Mouse (Mus musculus): ENCODE results near the gene Fbxo28. TPM values are rescaled to one million over a fixed set of nuclear protein-coding genes. Genes with fewer than 3 reads are reported as not detected.

The Fbxo28 gene
- polyA plus RNA-seq, 1 experiment, result 11.2 TPM

GRCm38 (mm10) chr1:182376826-182377225 lies 35.4 kb upstream of the Fbxo28 start:
- no peak for TF ChIP-seq CTCF (IDR thresholded peaks at IDR 0.05; ENCODE audit: insufficient read depth, low read length)
- TF ChIP-seq POLR2A (IDR thresholded peaks at IDR 0.05; ENCODE audit: borderline replicate concordance, extremely low read depth, low read depth, low read length), result no peak
- no peaks in the 10 kb centered on the region for H3K4me1 ChIP-seq (ENCODE audit: control insufficient read depth, insufficient read depth, low read length)
- WGBS, result 90% methylated on average over 7 of the region's 7 CpGs
- no peak overlapping the region for H3K4me3 ChIP-seq (replicated peaks; ENCODE audit: extremely low read depth, low read depth, low read length)
- no peak for DNase-seq

- peak; percentile 33; the same call in 1 of the 2 replicates for TF ChIP-seq CTCF (IDR thresholded peaks at IDR 0.05; ENCODE audit: insufficient read depth, low read length)
- TF ChIP-seq POLR2A (IDR thresholded peaks at IDR 0.05; ENCODE audit: borderline replicate concordance, extremely low read depth, low read depth, low read length), result no peak
- peak; percentile 34 for DNase-seq
- Histone ChIP-seq H3K4me1 (ENCODE audit: control insufficient read depth, insufficient read depth, low read length) (no peaks in the 10 kb centered on the region), H3K4me3 (replicated peaks; ENCODE audit: extremely low read depth, low read depth, low read length) (no peak overlapping the region)
- 27% methylated on average over 8 of the region's 8 CpGs for WGBS
Measured at GRCm38 (mm10) chr1:182376221-182376620, 34.8 kb upstream of the Fbxo28 start.

GRCm38 (mm10) chr1:182371891-182372290 lies 30.5 kb upstream of the Fbxo28 start:
- DNase-seq, result no peak
- H3K4me3 ChIP-seq (replicated peaks; ENCODE audit: extremely low read depth, low read depth, low read length), result no peak overlapping the region
- no peaks in the 10 kb centered on the region for H3K4me1 ChIP-seq (ENCODE audit: control insufficient read depth, insufficient read depth, low read length)
- TF ChIP-seq CTCF (IDR thresholded peaks at IDR 0.05; ENCODE audit: insufficient read depth, low read length) (no peak), POLR2A (IDR thresholded peaks at IDR 0.05; ENCODE audit: borderline replicate concordance, extremely low read depth, low read depth, low read length) (no peak)
- WGBS, result 51% methylated on average over 8 of the region's 8 CpGs

- Histone ChIP-seq H3K4me3 (replicated peaks; ENCODE audit: extremely low read depth, low read depth, low read length) (no peak overlapping the region), H3K4me1 (ENCODE audit: control insufficient read depth, insufficient read depth, low read length) (no peaks in the 10 kb centered on the region)
- TF ChIP-seq CTCF (IDR thresholded peaks at IDR 0.05; ENCODE audit: insufficient read depth, low read length), result no peak
- no peak for DNase-seq
- WGBS, result 47% methylated on average over 4 of the region's 4 CpGs
Measured at GRCm38 (mm10) chr1:182369435-182369834, 28.0 kb upstream of the Fbxo28 start.

DNA sequence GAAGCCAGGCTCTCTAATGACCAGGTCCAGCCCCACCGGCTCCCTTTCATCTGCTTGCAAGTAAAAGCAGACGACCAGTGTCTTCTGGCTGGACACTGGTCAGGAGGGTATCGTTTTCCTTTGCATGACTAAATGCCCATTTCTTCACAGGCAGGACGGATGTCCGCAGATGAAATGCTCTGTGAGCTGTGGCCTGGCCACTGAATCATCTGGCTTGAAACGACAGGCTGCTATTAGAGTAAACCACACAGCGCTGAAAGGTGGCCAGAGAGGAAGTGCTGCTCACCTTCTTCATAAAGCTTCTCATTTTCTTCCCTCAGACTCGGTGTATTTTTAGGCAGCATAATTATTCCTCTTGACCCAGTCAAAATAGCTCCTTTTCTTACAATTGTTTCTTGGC lies 27.4 kb upstream of the Fbxo28 start:
- no peak for DNase-seq
- H3K4me3 ChIP-seq (replicated peaks; ENCODE audit: extremely low read depth, low read depth, low read length), result no peak overlapping the region
- no peaks in the 10 kb centered on the region for H3K4me1 ChIP-seq (ENCODE audit: control insufficient read depth, insufficient read depth, low read length)
- 53% methylated on average over 8 of the region's 8 CpGs for WGBS
- no peak for TF ChIP-seq POLR2A (IDR thresholded peaks at IDR 0.05; ENCODE audit: borderline replicate concordance, extremely low read depth, low read depth, low read length)
- TF ChIP-seq CTCF (IDR thresholded peaks at IDR 0.05; ENCODE audit: insufficient read depth, low read length), result no peak

DNA sequence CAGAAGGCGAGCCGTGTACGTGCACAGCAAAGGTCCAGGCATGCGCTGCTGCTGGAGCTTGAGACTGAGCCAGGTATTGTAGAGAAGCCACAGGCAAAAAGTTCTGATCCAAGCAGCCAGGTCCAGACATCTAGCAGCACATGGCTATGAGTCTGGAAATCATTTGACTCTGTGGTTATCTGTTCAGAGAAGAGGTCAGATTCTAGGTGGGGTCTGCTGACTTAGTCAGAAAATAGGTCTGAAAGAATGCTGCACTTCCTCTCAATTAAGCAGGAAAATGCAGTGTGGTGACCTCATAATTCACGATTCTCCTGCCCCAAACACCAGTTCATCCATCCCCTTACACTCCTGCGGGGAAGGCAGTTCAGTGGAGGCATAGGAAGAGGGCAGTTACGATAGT lies 26.9 kb upstream of the Fbxo28 start:
- H3K4me3 ChIP-seq (replicated peaks; ENCODE audit: extremely low read depth, low read depth, low read length), result no peak overlapping the region
- 69% methylated on average over 7 of the region's 7 CpGs for WGBS
- TF ChIP-seq POLR2A (IDR thresholded peaks at IDR 0.05; ENCODE audit: borderline replicate concordance, extremely low read depth, low read depth, low read length) (no peak), CTCF (IDR thresholded peaks at IDR 0.05; ENCODE audit: insufficient read depth, low read length) (no peak)
- H3K4me1 ChIP-seq (ENCODE audit: control insufficient read depth, insufficient read depth, low read length), result no peaks in the 10 kb centered on the region
- no peak for DNase-seq

- TF ChIP-seq POLR2A (IDR thresholded peaks at IDR 0.05; ENCODE audit: borderline replicate concordance, extremely low read depth, low read depth, low read length), result no peak
- TF ChIP-seq CTCF (IDR thresholded peaks at IDR 0.05; ENCODE audit: insufficient read depth, low read length), result no peak
- 49% methylated on average over 12 of the region's 12 CpGs for WGBS
- Histone ChIP-seq H3K4me3 (replicated peaks; ENCODE audit: extremely low read depth, low read depth, low read length) (no peak overlapping the region), H3K4me1 (ENCODE audit: control insufficient read depth, insufficient read depth, low read length) (no peaks in the 10 kb centered on the region)
- no peak for DNase-seq
Measured at GRCm38 (mm10) chr1:182363683-182364404, 22.4 kb upstream of the Fbxo28 start.

DNA sequence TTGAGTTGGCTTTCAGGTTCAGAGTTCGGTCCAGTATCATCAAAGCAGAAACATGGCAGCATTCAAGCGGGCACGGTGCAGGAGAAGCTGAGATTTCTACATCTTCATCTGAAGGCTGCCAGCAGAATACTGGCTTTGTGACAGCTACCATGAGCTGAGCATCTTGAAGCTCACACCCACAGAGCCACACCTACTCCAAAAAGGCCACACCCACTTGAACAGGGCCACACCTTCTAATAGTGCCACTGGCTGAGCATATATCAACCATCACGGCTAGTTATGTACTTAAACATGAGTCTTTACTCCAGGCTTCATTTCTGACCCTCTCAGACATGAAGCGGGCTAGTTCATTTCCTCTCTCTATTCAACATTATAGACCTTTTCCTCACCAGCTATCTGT lies 21.3 kb upstream of the Fbxo28 start:
- no peaks in the 10 kb centered on the region; the same call in 1 of the 2 replicates for H3K4me1 ChIP-seq (ENCODE audit: control insufficient read depth, insufficient read depth, low read length)
- no peak for DNase-seq
- 86% methylated on average over 5 of the region's 5 CpGs for WGBS
- TF ChIP-seq CTCF (IDR thresholded peaks at IDR 0.05; ENCODE audit: insufficient read depth, low read length), result no peak
- no peak for TF ChIP-seq POLR2A (IDR thresholded peaks at IDR 0.05; ENCODE audit: borderline replicate concordance, extremely low read depth, low read depth, low read length)
- H3K4me3 ChIP-seq (replicated peaks; ENCODE audit: extremely low read depth, low read depth, low read length), result no peak overlapping the region

DNA sequence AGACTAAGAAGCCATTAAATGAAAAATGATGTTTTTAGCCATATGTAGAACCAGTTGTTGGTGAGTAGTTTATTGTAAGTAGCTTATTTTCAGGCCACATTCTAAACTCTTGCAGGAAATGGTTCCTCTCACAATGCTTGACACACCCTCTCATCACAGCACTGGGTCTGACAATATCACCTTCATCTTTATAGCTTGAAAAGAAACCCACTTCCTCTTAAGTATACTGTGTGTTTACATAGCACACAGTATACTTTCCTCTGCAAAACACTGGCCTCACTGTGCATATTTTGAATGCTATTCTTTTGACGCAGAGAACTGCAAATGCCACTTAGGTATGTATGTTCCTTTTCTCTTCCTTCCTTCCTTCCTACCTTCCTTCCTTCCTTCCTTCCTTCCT lies 16.7 kb upstream of the Fbxo28 start:
- no peak for DNase-seq
- TF ChIP-seq CTCF (IDR thresholded peaks at IDR 0.05; ENCODE audit: insufficient read depth, low read length) (no peak), POLR2A (IDR thresholded peaks at IDR 0.05; ENCODE audit: borderline replicate concordance, extremely low read depth, low read depth, low read length) (no peak)
- H3K4me3 ChIP-seq (replicated peaks; ENCODE audit: extremely low read depth, low read depth, low read length), result no peak overlapping the region
- WGBS, result 39% methylated on average over 1 of the region's 1 CpGs
- no peaks in the 10 kb centered on the region; the same call in 1 of the 2 replicates for H3K4me1 ChIP-seq (ENCODE audit: control insufficient read depth, insufficient read depth, low read length)

GRCm38 (mm10) chr1:182354504-182355147 lies 13.2 kb upstream of the Fbxo28 start:
- no peak for DNase-seq
- TF ChIP-seq CTCF (IDR thresholded peaks at IDR 0.05; ENCODE audit: insufficient read depth, low read length), result no peak
- TF ChIP-seq POLR2A (IDR thresholded peaks at IDR 0.05; ENCODE audit: borderline replicate concordance, extremely low read depth, low read depth, low read length), result no peak
- H3K4me1 ChIP-seq (ENCODE audit: control insufficient read depth, insufficient read depth, low read length), result no peaks in the 10 kb centered on the region; the same call in 1 of the 2 replicates
- WGBS, result 81% methylated on average over 11 of the region's 11 CpGs
- no peak overlapping the region for H3K4me3 ChIP-seq (replicated peaks; ENCODE audit: extremely low read depth, low read depth, low read length)
